Mouse (Mus musculus) cerebellum, adult (tissue): ENCODE data around the gene Rpl23.

Experiments
- ATAC-seq: cut with Nextera tagmentation; 2 replicates; pipeline ENCODE4 v1.9.2; 2017; ENCODE audit warnings: mild to moderate bottlenecking, moderate library complexity, mixed read lengths; ENCODE audit not compliant: insufficient number of reproducible peaks, low FRiP score, low TSS enrichment

Gene Rpl23

GRCm38 (mm10) chr11:97815736-97816135 lies 33.5 kb upstream of the Rpl23 start:
- ATAC-seq = no peak

GRCm38 (mm10) chr11:97813746-97814515 lies 31.7 kb upstream of the Rpl23 start:
- ATAC-seq = no peak

GRCm38 (mm10) chr11:97813085-97813484 lies 30.8 kb upstream of the Rpl23 start:
- ATAC-seq = no peak

GRCm38 (mm10) chr11:97812491-97812921 lies 30.3 kb upstream of the Rpl23 start:
- ATAC-seq = no peak

- no peak for ATAC-seq
These were observed 29.5 kb upstream of the Rpl23 start for GRCm38 (mm10) chr11:97811569-97812362.

- ATAC-seq = no peak
These were observed 28.7 kb upstream of the Rpl23 start for GRCm38 (mm10) chr11:97810970-97811369.

GRCm38 (mm10) chr11:97810356-97810755 lies 28.1 kb upstream of the Rpl23 start:
- ATAC-seq = no peak

GRCm38 (mm10) chr11:97809235-97810121 lies 27.2 kb upstream of the Rpl23 start:
- no peak for ATAC-seq

GRCm38 (mm10) chr11:97808621-97809234 lies 26.5 kb upstream of the Rpl23 start:
- no peak for ATAC-seq

GRCm38 (mm10) chr11:97808093-97808492 lies 25.9 kb upstream of the Rpl23 start:
- no peak for ATAC-seq

GRCm38 (mm10) chr11:97807626-97808025 lies 25.4 kb upstream of the Rpl23 start:
- ATAC-seq = no peak

GRCm38 (mm10) chr11:97806613-97806964 lies 24.4 kb upstream of the Rpl23 start:
- ATAC-seq = no peak

- no peak for ATAC-seq
These were observed 23.7 kb upstream of the Rpl23 start for GRCm38 (mm10) chr11:97805662-97806612.

- ATAC-seq = no peak
These were observed 22.8 kb upstream of the Rpl23 start for GRCm38 (mm10) chr11:97804841-97805661.

GRCm38 (mm10) chr11:97803847-97804246 lies 21.6 kb upstream of the Rpl23 start:
- ATAC-seq = no peak

- no peak for ATAC-seq
These were observed 20.3 kb upstream of the Rpl23 start for GRCm38 (mm10) chr11:97802495-97802894.

- no peak for ATAC-seq
These were observed 19.9 kb upstream of the Rpl23 start for GRCm38 (mm10) chr11:97802194-97802470.

GRCm38 (mm10) chr11:97801409-97802193 lies 19.4 kb upstream of the Rpl23 start:
- no peak for ATAC-seq
